Mouse (Mus musculus): ENCODE data around the gene Gm13084.
"Not testable (repeated sequence)": the region's sequence is repeated elsewhere in the genome, so short reads cannot be mapped to it uniquely, and the experiment has no call there.

Gene Gm13084

GRCm38 (mm10) chr4:143815993-143816392 is at the start of gene Gm13084:
Gm13084 (minus strand) TSS chr4:143816093.
- no peak for DNase-seq (ENCODE audit: low read depth)

GRCm38 (mm10) chr4:143846197-143846596 is 30.3 kb upstream of the Gm13084 start, which contains the start of gene Gm13103:
Gm13103 (plus strand) TSS chr4:143846497.
- not testable (repeated sequence) for DNase-seq (ENCODE audit: low read depth)

- not testable (repeated sequence) for DNase-seq (ENCODE audit: low read depth)
Observed at GRCm38 (mm10) chr4:143789052-143789451, 26.8 kb downstream of the Gm13084 start, which contains the start of gene Gm13023. Gm13023 (plus strand) TSS chr4:143789352.

Measured in 416B (cell line).